Mouse (Mus musculus): ENCODE data around the gene Fat3. TPM values are rescaled to one million over a fixed set of nuclear protein-coding genes. Genes with fewer than 3 reads are reported as not detected.
A peak's percentile ranks its signal among the peaks of the same experiment; 100 is the strongest.

Gene Fat3
- polyA plus RNA-seq, 1 experiment from 2014 or later = 0.44 TPM

- Histone ChIP-seq H3K4me1 (no peaks in the 10 kb centered on the region), H3K4me2 (no peak overlapping the region), H3K4me3 (no peak overlapping the region), H3K27ac (no peak overlapping the region), H3K9ac (no peak overlapping the region), H3K27me3 (no peaks in the 10 kb centered on the region), H3K9me3 (no peaks in the 10 kb centered on the region), H3K36me3 (no peaks in the 10 kb centered on the region)
- ATAC-seq (ENCODE audit: borderline replicate concordance, extremely low read depth, low FRiP score, low TSS enrichment) = no peak
- WGBS = 79% methylated on average over 2 of the region's 2 CpGs
Measured at GRCm38 (mm10) chr9:16304949-16305348, 196.1 kb downstream of the Fat3 start.

- H3K27me3 ChIP-seq = no peaks in the 10 kb centered on the region
- no peak overlapping the region for H3K9ac ChIP-seq
- no peak overlapping the region for H3K4me3 ChIP-seq
- no peaks in the 10 kb centered on the region for H3K9me3 ChIP-seq
- no peak for ATAC-seq (ENCODE audit: borderline replicate concordance, extremely low read depth, low FRiP score, low TSS enrichment)
- no peaks in the 10 kb centered on the region for H3K36me3 ChIP-seq
- 36% methylated on average over 3 of the region's 3 CpGs for WGBS
- H3K27ac ChIP-seq = no peak overlapping the region
- no peaks in the 10 kb centered on the region for H3K4me1 ChIP-seq
- no peak overlapping the region for H3K4me2 ChIP-seq
Measured at GRCm38 (mm10) chr9:16302484-16302883, 198.6 kb downstream of the Fat3 start.

GRCm38 (mm10) chr9:16297935-16298334, 203.2 kb downstream of the Fat3 start:
- no peak for ATAC-seq (ENCODE audit: borderline replicate concordance, extremely low read depth, low FRiP score, low TSS enrichment)
- Histone ChIP-seq H3K4me1 (no peaks in the 10 kb centered on the region), H3K36me3 (no peaks in the 10 kb centered on the region), H3K27ac (no peak overlapping the region), H3K27me3 (no peaks in the 10 kb centered on the region), H3K9ac (no peak overlapping the region), H3K9me3 (no peaks in the 10 kb centered on the region), H3K4me3 (no peak overlapping the region), H3K4me2 (no peak overlapping the region)
- WGBS = 32% methylated on average over 3 of the region's 3 CpGs

- 86% methylated on average over 6 of the region's 6 CpGs for WGBS
- no peaks in the 10 kb centered on the region for H3K36me3 ChIP-seq
- H3K9ac ChIP-seq = no peak overlapping the region
- no peak overlapping the region for H3K4me3 ChIP-seq
- H3K4me1 ChIP-seq = no peaks in the 10 kb centered on the region
- H3K27me3 ChIP-seq = no peaks in the 10 kb centered on the region
- no peak overlapping the region for H3K4me2 ChIP-seq
- H3K27ac ChIP-seq = no peak overlapping the region
- no peak for ATAC-seq (ENCODE audit: borderline replicate concordance, extremely low read depth, low FRiP score, low TSS enrichment)
- no peaks in the 10 kb centered on the region for H3K9me3 ChIP-seq
Measured at GRCm38 (mm10) chr9:16293928-16294806, 206.9 kb downstream of the Fat3 start.

GRCm38 (mm10) chr9:16292492-16292891, 208.6 kb downstream of the Fat3 start:
- Histone ChIP-seq H3K4me1 (no peaks in the 10 kb centered on the region), H3K4me2 (no peak overlapping the region), H3K36me3 (no peaks in the 10 kb centered on the region), H3K9ac (no peak overlapping the region), H3K4me3 (no peak overlapping the region), H3K27ac (no peak overlapping the region), H3K9me3 (no peaks in the 10 kb centered on the region), H3K27me3 (no peaks in the 10 kb centered on the region)
- WGBS = 33% methylated on average over 2 of the region's 2 CpGs
- ATAC-seq (ENCODE audit: borderline replicate concordance, extremely low read depth, low FRiP score, low TSS enrichment) = peak; percentile 39; the same call in 1 of the 2 replicates

GRCm38 (mm10) chr9:16290911-16291310, 210.2 kb downstream of the Fat3 start:
- Histone ChIP-seq H3K4me2 (no peak overlapping the region), H3K4me3 (no peak overlapping the region), H3K27me3 (no peaks in the 10 kb centered on the region), H3K9me3 (no peaks in the 10 kb centered on the region), H3K36me3 (no peaks in the 10 kb centered on the region), H3K27ac (no peak overlapping the region), H3K9ac (no peak overlapping the region), H3K4me1 (no peaks in the 10 kb centered on the region)
- WGBS = 74% methylated on average over 2 of the region's 2 CpGs
- ATAC-seq (ENCODE audit: borderline replicate concordance, extremely low read depth, low FRiP score, low TSS enrichment) = no peak

- Histone ChIP-seq H3K9ac (no peak overlapping the region), H3K27me3 (no peaks in the 10 kb centered on the region), H3K9me3 (no peaks in the 10 kb centered on the region), H3K4me3 (no peak overlapping the region), H3K36me3 (no peaks in the 10 kb centered on the region), H3K4me1 (no peaks in the 10 kb centered on the region), H3K27ac (no peak overlapping the region), H3K4me2 (no peak overlapping the region)
- 63% methylated on average over 1 of the region's 1 CpGs for WGBS
- no peak for ATAC-seq (ENCODE audit: borderline replicate concordance, extremely low read depth, low FRiP score, low TSS enrichment)
Measured at GRCm38 (mm10) chr9:16283033-16283432, 218.1 kb downstream of the Fat3 start.

- Histone ChIP-seq H3K9ac (no peak overlapping the region), H3K4me1 (no peaks in the 10 kb centered on the region), H3K27me3 (no peaks in the 10 kb centered on the region), H3K4me3 (no peak overlapping the region), H3K27ac (no peak overlapping the region), H3K36me3 (no peaks in the 10 kb centered on the region), H3K4me2 (no peak overlapping the region), H3K9me3 (no peaks in the 10 kb centered on the region)
- ATAC-seq (ENCODE audit: borderline replicate concordance, extremely low read depth, low FRiP score, low TSS enrichment) = no peak
Measured at GRCm38 (mm10) chr9:16282291-16282804, 218.7 kb downstream of the Fat3 start.

GRCm38 (mm10) chr9:16275589-16275988, 225.5 kb downstream of the Fat3 start:
- Histone ChIP-seq H3K9ac (no peak overlapping the region), H3K27me3 (no peaks in the 10 kb centered on the region), H3K9me3 (no peaks in the 10 kb centered on the region), H3K4me3 (no peak overlapping the region), H3K27ac (no peak overlapping the region), H3K4me2 (no peak overlapping the region), H3K36me3 (no peaks in the 10 kb centered on the region), H3K4me1 (no peaks in the 10 kb centered on the region)
- 63% methylated on average over 2 of the region's 2 CpGs for WGBS
- no peak for ATAC-seq (ENCODE audit: borderline replicate concordance, extremely low read depth, low FRiP score, low TSS enrichment)

GRCm38 (mm10) chr9:16274130-16274529, 227.0 kb downstream of the Fat3 start:
- H3K9ac ChIP-seq = no peak overlapping the region
- no peak for ATAC-seq (ENCODE audit: borderline replicate concordance, extremely low read depth, low FRiP score, low TSS enrichment)
- no peaks in the 10 kb centered on the region for H3K9me3 ChIP-seq
- no peaks in the 10 kb centered on the region for H3K27me3 ChIP-seq
- WGBS = 70% methylated on average over 4 of the region's 4 CpGs
- H3K4me3 ChIP-seq = no peak overlapping the region
- no peaks in the 10 kb centered on the region for H3K4me1 ChIP-seq
- H3K27ac ChIP-seq = no peak overlapping the region
- no peaks in the 10 kb centered on the region for H3K36me3 ChIP-seq
- no peak overlapping the region for H3K4me2 ChIP-seq

- no peaks in the 10 kb centered on the region for H3K27me3 ChIP-seq
- no peaks in the 10 kb centered on the region for H3K9me3 ChIP-seq
- ATAC-seq (ENCODE audit: borderline replicate concordance, extremely low read depth, low FRiP score, low TSS enrichment) = no peak
- no peak overlapping the region for H3K9ac ChIP-seq
- no peak overlapping the region for H3K4me3 ChIP-seq
- WGBS = 96% methylated on average over 1 of the region's 1 CpGs
- H3K36me3 ChIP-seq = no peaks in the 10 kb centered on the region
- no peak overlapping the region for H3K4me2 ChIP-seq
- no peak overlapping the region for H3K27ac ChIP-seq
- no peaks in the 10 kb centered on the region for H3K4me1 ChIP-seq
Measured at GRCm38 (mm10) chr9:16272810-16273209, 228.3 kb downstream of the Fat3 start.

- no peaks in the 10 kb centered on the region for H3K4me1 ChIP-seq
- H3K4me2 ChIP-seq = no peak overlapping the region
- no peak overlapping the region for H3K4me3 ChIP-seq
- ATAC-seq (ENCODE audit: borderline replicate concordance, extremely low read depth, low FRiP score, low TSS enrichment) = no peak
- no peaks in the 10 kb centered on the region for H3K9me3 ChIP-seq
- H3K27ac ChIP-seq = no peak overlapping the region
- no peaks in the 10 kb centered on the region for H3K27me3 ChIP-seq
- no peak overlapping the region for H3K9ac ChIP-seq
- H3K36me3 ChIP-seq = no peaks in the 10 kb centered on the region
Measured at GRCm38 (mm10) chr9:16270768-16271114, 230.3 kb downstream of the Fat3 start.
